Comparison of ENCODE assay signal across 11 mouse cellular contexts in the genomic region with DNA sequence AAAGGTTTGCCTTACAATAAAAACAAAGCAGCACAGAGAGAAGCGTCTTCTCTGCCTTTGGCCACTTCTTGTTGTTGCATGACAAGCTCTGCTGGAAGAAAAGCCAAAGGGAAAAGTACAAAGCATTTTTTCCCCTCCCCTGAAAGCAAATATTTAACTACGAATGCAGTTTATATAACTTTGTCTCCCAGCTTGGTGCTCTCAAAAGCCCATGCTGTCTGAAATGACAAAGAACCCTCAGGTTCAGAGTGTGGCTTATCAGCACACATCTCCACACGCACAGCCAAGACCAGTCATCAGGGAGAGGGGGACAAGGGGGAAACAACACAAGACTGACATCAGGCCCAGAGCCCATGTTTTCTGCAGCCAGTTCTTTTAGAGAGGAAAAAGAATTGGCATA. TPM values are rescaled to one million over a fixed set of nuclear protein-coding genes. Genes with fewer than 3 reads are reported as not detected.
DNase-seq lines count a peak whose midpoint lies in the region; ATAC-seq and TF ChIP-seq lines count a peak whose summit lies in the region.
"Had no signal": no experiment of that assay in that cellular context is flagged by ENCODE, and none has a peak within 500 bp of the region (broad histone marks: within the 10 kb centered on the region; RNA-seq: fewer than 3 reads in every experiment).

No protein-coding gene starts in this region.

- H3K4me2 ChIP-seq in forebrain, embryonic 12.5 days, result no peak overlapping the region
- no peak overlapping the region for H3K4me2 ChIP-seq in forebrain, embryonic 16.5 days (ENCODE audit: low read length)
- 0 out of 2 replicates have a peak overlapping the region, but pooled peaks have one; percentile 9 for H3K4me2 ChIP-seq in lung, embryonic 15.5 days
- peak overlapping the region; percentile 36 for H3K4me2 ChIP-seq in kidney, embryonic 15.5 days
- 0 out of 2 replicates have a peak overlapping the region, but pooled peaks have one; percentile 22 for H3K4me2 ChIP-seq in liver, postnatal 0 days (ENCODE audit: low read depth, low read length)

- H3K27ac ChIP-seq in forebrain, embryonic 12.5 days, result 0 out of 2 replicates have a peak overlapping the region, but pooled peaks have one; percentile 13
- no peak overlapping the region for H3K27ac ChIP-seq in forebrain, embryonic 16.5 days (ENCODE audit: low read length)
- peak overlapping the region; percentile 80 for H3K27ac ChIP-seq in lung, embryonic 15.5 days
- H3K27ac ChIP-seq in kidney, embryonic 15.5 days, result peak overlapping the region; percentile 89
- no peak overlapping the region for H3K27ac ChIP-seq in liver, postnatal 0 days (ENCODE audit: low read depth)
- H3K27ac ChIP-seq: midbrain, embryonic 10.5 days had no signal

- H3K9ac ChIP-seq in forebrain, embryonic 12.5 days, result no peak overlapping the region
- H3K9ac ChIP-seq in forebrain, embryonic 16.5 days (replicated peaks; ENCODE audit: low read depth, low read length), result no peak overlapping the region
- H3K9ac ChIP-seq in lung, embryonic 15.5 days, result no peak overlapping the region
- no peak overlapping the region for H3K9ac ChIP-seq in kidney, embryonic 15.5 days
- H3K9ac ChIP-seq in liver, postnatal 0 days (replicated peaks), result no peak overlapping the region

- no peaks in the 10 kb centered on the region for H3K9me3 ChIP-seq in forebrain, embryonic 12.5 days
- no peaks in the 10 kb centered on the region for H3K9me3 ChIP-seq in forebrain, embryonic 16.5 days (ENCODE audit: control insufficient read depth, low read length)
- H3K9me3 ChIP-seq in lung, embryonic 15.5 days, result no peaks in the 10 kb centered on the region
- no peaks in the 10 kb centered on the region for H3K9me3 ChIP-seq in kidney, embryonic 15.5 days (replicated peaks)
- H3K9me3 ChIP-seq in liver, postnatal 0 days (ENCODE audit: low read length), result no peaks in the 10 kb centered on the region
- H3K9me3 ChIP-seq: midbrain, embryonic 10.5 days had no signal

- no peak for TF ChIP-seq EP300 in liver, postnatal 0 days (IDR thresholded peaks at IDR 0.05; ENCODE audit: low read depth)

- no peak overlapping the region for H3K4me3 ChIP-seq in forebrain, embryonic 12.5 days (replicated peaks)
- no peak overlapping the region for H3K4me3 ChIP-seq in forebrain, embryonic 16.5 days (replicated peaks; ENCODE audit: low read length)
- H3K4me3 ChIP-seq in lung, embryonic 15.5 days, result no peak overlapping the region
- H3K4me3 ChIP-seq in lung, adult 2 months (replicated peaks; ENCODE audit: extremely low read depth, low read depth, low read length), result no peak overlapping the region
- no peak overlapping the region for H3K4me3 ChIP-seq in kidney, embryonic 15.5 days (replicated peaks)
- no peak overlapping the region for H3K4me3 ChIP-seq in liver, postnatal 0 days (ENCODE audit: low read depth, low read length)
- H3K4me3 ChIP-seq: midbrain, embryonic 10.5 days had no signal

- peaks cover 19% of the 10 kb centered on the region for H3K4me1 ChIP-seq in forebrain, embryonic 12.5 days
- peaks cover 12% of the 10 kb centered on the region for H3K4me1 ChIP-seq in forebrain, embryonic 16.5 days (replicated peaks; ENCODE audit: control insufficient read depth, insufficient read depth, low read length)
- peaks cover 29% of the 10 kb centered on the region for H3K4me1 ChIP-seq in lung, embryonic 15.5 days
- H3K4me1 ChIP-seq in lung, adult 2 months (ENCODE audit: control insufficient read depth, insufficient read depth, low read length), result peaks cover 14% of the 10 kb centered on the region
- peaks cover 30% of the 10 kb centered on the region for H3K4me1 ChIP-seq in kidney, embryonic 15.5 days
- peaks cover 22% of the 10 kb centered on the region for H3K4me1 ChIP-seq in liver, postnatal 0 days (ENCODE audit: insufficient read depth)

- no peak for TF ChIP-seq POLR2A in lung, adult 2 months (IDR thresholded peaks at IDR 0.05; ENCODE audit: borderline replicate concordance, extremely low read depth, low read depth, low read length)

- DNase-seq in lung, adult 2 months, result no peak
- no peak for DNase-seq in liver, postnatal 0 days
- DNase-seq in cerebellum, adult 9-10 months, result no peak
- DNase-seq: adrenal gland, postnatal 10 days; cerebellum, adult 11 months had no signal

- no peaks in the 10 kb centered on the region for H3K36me3 ChIP-seq in forebrain, embryonic 12.5 days (replicated peaks)
- no peaks in the 10 kb centered on the region for H3K36me3 ChIP-seq in forebrain, embryonic 16.5 days (ENCODE audit: control insufficient read depth, insufficient read depth)
- H3K36me3 ChIP-seq in lung, embryonic 15.5 days, result no peaks in the 10 kb centered on the region
- no peaks in the 10 kb centered on the region for H3K36me3 ChIP-seq in kidney, embryonic 15.5 days
- H3K36me3 ChIP-seq in liver, postnatal 0 days (replicated peaks; ENCODE audit: insufficient read depth, low read length), result 0 out of 2 replicates have a peak, but pooled peaks cover 3% of the 10 kb centered on the region
- H3K36me3 ChIP-seq: midbrain, embryonic 10.5 days had no signal

- TF ChIP-seq CTCF in lung, adult 2 months (IDR thresholded peaks at IDR 0.05; ENCODE audit: insufficient read depth, low read length), result no peak
- no peak for TF ChIP-seq CTCF in liver, postnatal 0 days (IDR thresholded peaks at IDR 0.05; ENCODE audit: low read depth)

- 75% methylated on average over 3 of the region's 3 CpGs for WGBS in forebrain, embryonic 12.5 days
- WGBS in forebrain, embryonic 16.5 days, result 65% methylated on average over 3 of the region's 3 CpGs
- 13% methylated on average over 3 of the region's 3 CpGs for WGBS in lung, embryonic 15.5 days
- 15% methylated on average over 3 of the region's 3 CpGs for WGBS in lung, adult 2 months
- 9% methylated on average over 3 of the region's 3 CpGs for whole genome bisulfite sequencing in kidney, embryonic 15.5 days
- 40% methylated on average over 3 of the region's 3 CpGs for WGBS in liver, postnatal 0 days (ENCODE audit: insufficient replicate concordance)

- no peak for ATAC-seq in forebrain, embryonic 12.5 days (ENCODE audit: low FRiP score)
- ATAC-seq in forebrain, embryonic 16.5 days, result no peak
- no peak for ATAC-seq in lung, embryonic 15.5 days (ENCODE audit: borderline replicate concordance, extremely low read depth, low FRiP score, low TSS enrichment)
- ATAC-seq in kidney, embryonic 15.5 days (replicated peaks; ENCODE audit: low FRiP score), result no peak
- no peak for ATAC-seq in liver, postnatal 0 days
- no peak for ATAC-seq in frontal cortex, adult (ENCODE audit: low TSS enrichment)

- no peaks in the 10 kb centered on the region for H3K27me3 ChIP-seq in forebrain, embryonic 12.5 days
- H3K27me3 ChIP-seq in forebrain, embryonic 16.5 days (replicated peaks; ENCODE audit: control insufficient read depth, insufficient read depth, low read length), result no peaks in the 10 kb centered on the region
- no peaks in the 10 kb centered on the region for H3K27me3 ChIP-seq in lung, embryonic 15.5 days
- H3K27me3 ChIP-seq in kidney, embryonic 15.5 days, result no peaks in the 10 kb centered on the region
- no peaks in the 10 kb centered on the region for H3K27me3 ChIP-seq in liver, postnatal 0 days (ENCODE audit: insufficient read depth, low read length)

RNA-seq across cellular contexts. Expression of a gene that starts 18.6 kb away (rescaled TPM):
- polyA plus RNA-seq in forebrain, embryonic 12.5 days (2016; fragmentation: Nextera tagmentation; extraction: Ambion mirVana), result 22.5 and 26.7 TPM in 2 replicates
- 27.0 and 30.3 TPM in 2 replicates for polyA plus RNA-seq in forebrain, embryonic 16.5 days (2015; fragmentation: Nextera tagmentation; extraction: Ambion mirVana)
- 61.2 and 61.4 TPM in 2 replicates for polyA plus RNA-seq in lung, embryonic 15.5 days (2015; fragmentation: Nextera tagmentation; extraction: Ambion mirVana)
- 330 and 497 TPM in 2 replicates for polyA plus RNA-seq in lung, adult 2 months (2012; rRNA removed)
- 28.4 and 35.7 TPM in 2 replicates for polyA plus RNA-seq in kidney, embryonic 15.5 days (2015; fragmentation: Nextera tagmentation; extraction: Ambion mirVana)
- polyA plus RNA-seq in liver, postnatal 0 days (2015; fragmentation: Nextera tagmentation; extraction: Ambion mirVana), result 3.0 and 3.1 TPM in 2 replicates

RNA-seq across cellular contexts. Expression of a gene that starts 19.5 kb away (rescaled TPM):
- polyA plus RNA-seq in forebrain, embryonic 12.5 days (2016; fragmentation: Nextera tagmentation; extraction: Ambion mirVana), result 416 and 438 TPM in 2 replicates
- 355 and 370 TPM in 2 replicates for polyA plus RNA-seq in forebrain, embryonic 16.5 days (2015; fragmentation: Nextera tagmentation; extraction: Ambion mirVana)
- 517 and 528 TPM in 2 replicates for polyA plus RNA-seq in lung, embryonic 15.5 days (2015; fragmentation: Nextera tagmentation; extraction: Ambion mirVana)
- 29.7 and 37.7 TPM in 2 replicates for polyA plus RNA-seq in lung, adult 2 months (2012; rRNA removed)
- 522 and 595 TPM in 2 replicates for polyA plus RNA-seq in kidney, embryonic 15.5 days (2015; fragmentation: Nextera tagmentation; extraction: Ambion mirVana)
- polyA plus RNA-seq in liver, postnatal 0 days (2015; fragmentation: Nextera tagmentation; extraction: Ambion mirVana), result 384 and 387 TPM in 2 replicates

RNA-seq across cellular contexts. Expression of a gene that starts 36.1 kb away (rescaled TPM):
- polyA plus RNA-seq in forebrain, embryonic 12.5 days (2016; fragmentation: Nextera tagmentation; extraction: Ambion mirVana), result 0.18 TPM in 1 of 2 replicates, not detected in the other
- polyA plus RNA-seq in forebrain, embryonic 16.5 days (2015; fragmentation: Nextera tagmentation; extraction: Ambion mirVana), result 0.34 and 0.60 TPM in 2 replicates
- not detected in 2 replicates for polyA plus RNA-seq in lung, embryonic 15.5 days (2015; fragmentation: Nextera tagmentation; extraction: Ambion mirVana)
- 0.19 and 0.22 TPM in 2 replicates for polyA plus RNA-seq in lung, adult 2 months (2012; rRNA removed)
- not detected in 2 replicates for polyA plus RNA-seq in kidney, embryonic 15.5 days (2015; fragmentation: Nextera tagmentation; extraction: Ambion mirVana)
- not detected in 2 replicates for polyA plus RNA-seq in liver, postnatal 0 days (2015; fragmentation: Nextera tagmentation; extraction: Ambion mirVana)
- polyA plus RNA-seq: midbrain, embryonic 10.5 days had no signal

Comparison
In these comparisons a context has a peak if more than half of its experiments do, and no peak if none do; other contexts are left out.
1. H3K27ac ChIP-seq: peak in forebrain, embryonic 12.5 days (single experiment), lung, embryonic 15.5 days (single experiment) and kidney, embryonic 15.5 days (single experiment); none in forebrain, embryonic 16.5 days (single experiment) and liver, postnatal 0 days (single experiment).
2. H3K4me2 ChIP-seq: peak in lung, embryonic 15.5 days (single experiment), kidney, embryonic 15.5 days (single experiment) and liver, postnatal 0 days (single experiment); none in forebrain, embryonic 12.5 days (single experiment) and forebrain, embryonic 16.5 days (single experiment).